Mouse (Mus musculus): Measurements from ENCODE around the gene Kcna7. TPM values are rescaled to one million over a fixed set of nuclear protein-coding genes. Genes with fewer than 3 reads are reported as not detected.
A peak's percentile ranks its signal among the peaks of the same experiment; 100 is the strongest.

Gene Kcna7
- polyA plus RNA-seq, 1 experiment from 2014 or later, result not detected

DNA sequence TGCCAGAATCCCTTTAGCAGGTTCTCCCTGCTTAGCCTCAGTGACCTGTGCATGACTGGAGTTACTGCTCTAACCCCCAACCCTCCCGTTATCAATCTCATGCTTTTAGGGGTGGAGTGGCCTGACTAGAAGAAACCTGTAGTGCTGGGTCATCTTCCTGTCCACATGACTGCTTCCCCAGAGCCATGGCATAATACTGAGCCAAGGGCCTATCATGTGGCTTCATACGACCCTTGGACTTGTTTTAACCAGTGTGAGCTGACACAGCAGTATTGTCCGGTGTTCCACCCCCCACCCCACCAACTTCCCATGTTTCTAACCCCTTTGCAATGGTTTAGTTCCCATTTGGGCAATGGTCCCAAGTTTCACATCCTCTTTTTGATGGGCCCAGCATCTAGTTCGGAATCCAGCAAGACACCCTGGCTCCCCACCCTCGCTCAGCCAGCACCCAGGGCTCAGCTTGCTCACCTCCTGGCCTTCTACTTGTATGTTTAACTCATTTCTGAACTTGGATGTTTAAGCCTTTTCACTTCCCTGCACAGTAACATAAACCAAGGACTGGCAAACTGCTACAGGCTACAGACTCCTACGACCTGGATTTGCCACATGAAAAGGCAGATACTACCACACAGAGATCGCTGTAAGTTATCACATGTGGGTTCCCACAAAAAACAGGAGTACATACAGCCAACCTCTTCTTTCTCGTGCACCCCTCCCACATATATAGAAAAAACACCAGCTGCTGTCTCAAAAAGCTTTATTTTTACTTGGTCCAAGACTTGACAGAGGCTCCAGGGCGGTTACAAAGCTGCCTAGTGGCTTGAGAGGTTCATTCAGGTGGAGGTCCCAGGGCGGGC, 52.0 kb downstream of the Kcna7 start:
- no peaks in the 10 kb centered on the region for H3K9me3 ChIP-seq (ENCODE audit: control insufficient read depth, low read depth, low read length)
- peak overlapping the region; percentile 81 for H3K4me3 ChIP-seq (ENCODE audit: low read depth, low read length)
- no peak overlapping the region; the same call in 1 of the 2 replicates for H3K27ac ChIP-seq (ENCODE audit: low read length)
- no peak for ATAC-seq (ENCODE audit: insufficient number of reproducible peaks, insufficient read depth, low FRiP score, low read depth)
- peaks cover 29% of the 10 kb centered on the region for H3K4me1 ChIP-seq (ENCODE audit: control insufficient read depth, insufficient read depth, low read length)
- no peak overlapping the region; the same call in 1 of the 2 replicates for H3K9ac ChIP-seq (replicated peaks; ENCODE audit: low read depth, low read length)
- H3K27me3 ChIP-seq (ENCODE audit: control insufficient read depth, insufficient read depth, low read length), result no peaks in the 10 kb centered on the region
- 47% methylated on average over 10 of the region's 10 CpGs for WGBS
- peaks cover 27% of the 10 kb centered on the region for H3K36me3 ChIP-seq (ENCODE audit: control insufficient read depth, insufficient read depth, low read length)
- peak overlapping the region; percentile 80 for H3K4me2 ChIP-seq (replicated peaks; ENCODE audit: low read depth, low read length)

DNA sequence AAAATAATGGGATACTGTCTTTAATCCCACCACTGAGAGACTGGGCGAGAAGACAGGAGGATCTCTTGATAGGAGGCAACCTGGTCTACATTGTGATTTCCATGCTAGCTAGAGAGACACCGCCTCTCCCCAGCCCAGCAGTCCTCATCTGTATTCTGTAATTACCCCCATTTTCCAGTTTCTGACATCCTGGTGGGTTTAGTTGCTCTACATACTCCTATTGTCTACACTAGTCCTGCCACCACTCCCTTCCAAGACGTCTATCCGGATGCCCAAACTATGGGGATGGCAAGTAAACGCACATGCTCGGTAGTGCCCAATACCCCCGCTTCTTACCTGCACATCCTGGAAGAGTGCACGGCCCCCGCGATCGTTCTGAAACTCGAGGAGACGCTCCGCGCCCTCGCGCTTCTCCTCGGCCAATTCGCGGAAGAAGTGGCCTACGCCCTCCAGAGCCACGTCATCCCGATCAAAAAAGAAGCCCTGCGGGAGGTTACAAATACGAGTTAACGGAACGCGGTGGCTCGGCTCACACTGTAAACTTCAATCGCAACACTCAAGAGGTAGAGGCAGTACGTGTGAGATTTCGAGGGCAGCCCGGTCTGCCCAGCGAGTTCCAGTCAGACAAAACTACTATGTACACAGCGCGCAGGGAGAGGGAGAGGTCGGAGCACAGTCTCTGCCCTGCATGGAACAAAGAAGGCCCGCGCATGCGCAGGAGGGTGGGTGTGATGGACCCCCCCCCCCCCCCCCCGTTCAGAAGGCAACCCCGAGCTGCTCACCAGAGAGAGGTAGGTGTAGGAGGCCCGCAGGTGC, 53.5 kb downstream of the Kcna7 start:
- 1% methylated on average over 40 of the region's 43 CpGs for WGBS

More for the DNA sequence above, 53.5 kb downstream of the Kcna7 start:
- H3K4me3 ChIP-seq (ENCODE audit: low read depth, low read length), result peak overlapping the region; percentile 81
- peak; percentile 61 for ATAC-seq (ENCODE audit: insufficient number of reproducible peaks, insufficient read depth, low FRiP score, low read depth)
- peak overlapping the region; percentile 91 for H3K27ac ChIP-seq (ENCODE audit: low read length)
- H3K4me2 ChIP-seq (replicated peaks; ENCODE audit: low read depth, low read length), result peak overlapping the region; percentile 80
- H3K27me3 ChIP-seq (ENCODE audit: control insufficient read depth, insufficient read depth, low read length), result no peaks in the 10 kb centered on the region
- peak overlapping the region; percentile 79 for H3K9ac ChIP-seq (replicated peaks; ENCODE audit: low read depth, low read length)
- H3K9me3 ChIP-seq (ENCODE audit: control insufficient read depth, low read depth, low read length), result no peaks in the 10 kb centered on the region
- H3K4me1 ChIP-seq (ENCODE audit: control insufficient read depth, insufficient read depth, low read length), result peaks cover 29% of the 10 kb centered on the region
- H3K36me3 ChIP-seq (ENCODE audit: control insufficient read depth, insufficient read depth, low read length), result peaks cover 29% of the 10 kb centered on the region

Small RNAs within 50 kb of the gene (microRNA-seq; reads per million reads assigned to microRNA genes)
- gene Gm22133, result not detected

Other genes starting within 250 kb of the Kcna7 start
- gene Slc17a7, start 241.7 kb upstream of the Kcna7 start, polyA plus RNA-seq (2014; fragmentation: Nextera tagmentation; extraction: Ambion mirVana), result 0.20 TPM in 1 of 2 replicates, not detected in the other
- not detected in 2 replicates for gene Gfy, start 226.1 kb upstream of the Kcna7 start, polyA plus RNA-seq (2014; fragmentation: Nextera tagmentation; extraction: Ambion mirVana)
- not detected in 2 replicates for gene Pth2, start 224.7 kb upstream of the Kcna7 start, polyA plus RNA-seq (2014; fragmentation: Nextera tagmentation; extraction: Ambion mirVana)
- gene Ccdc155, start 200.8 kb upstream of the Kcna7 start, polyA plus RNA-seq (2014; fragmentation: Nextera tagmentation; extraction: Ambion mirVana), result 0.22 and 0.55 TPM in 2 replicates
- gene Dkkl1, start 193.5 kb upstream of the Kcna7 start, polyA plus RNA-seq (2014; fragmentation: Nextera tagmentation; extraction: Ambion mirVana), result 0.45 and 1.2 TPM in 2 replicates
- 155 and 167 TPM in 2 replicates for gene Tead2, start 189.9 kb upstream of the Kcna7 start, polyA plus RNA-seq (2014; fragmentation: Nextera tagmentation; extraction: Ambion mirVana)
- gene Cd37, start 166.5 kb upstream of the Kcna7 start, polyA plus RNA-seq (2014; fragmentation: Nextera tagmentation; extraction: Ambion mirVana), result 2.2 and 3.5 TPM in 2 replicates
- not detected in 2 replicates for gene Slc6a16, start 164.6 kb upstream of the Kcna7 start, polyA plus RNA-seq (2014; fragmentation: Nextera tagmentation; extraction: Ambion mirVana)
- gene Slc6a21, start 128.1 kb upstream of the Kcna7 start, polyA plus RNA-seq (2014; fragmentation: Nextera tagmentation; extraction: Ambion mirVana), result not detected in 2 replicates
- 18.3 and 23.5 TPM in 2 replicates for gene Trpm4, start 71.9 kb upstream of the Kcna7 start, polyA plus RNA-seq (2014; fragmentation: Nextera tagmentation; extraction: Ambion mirVana)
- 0.78 and 1.8 TPM in 2 replicates for gene Hrc, start 70.4 kb upstream of the Kcna7 start, polyA plus RNA-seq (2014; fragmentation: Nextera tagmentation; extraction: Ambion mirVana)
- 5.2 and 6.1 TPM in 2 replicates for gene Ppfia3, start 38.6 kb upstream of the Kcna7 start, polyA plus RNA-seq (2014; fragmentation: Nextera tagmentation; extraction: Ambion mirVana)
- gene Lin7b, start 35.1 kb upstream of the Kcna7 start, polyA plus RNA-seq (2014; fragmentation: Nextera tagmentation; extraction: Ambion mirVana), result 4.2 and 5.1 TPM in 2 replicates
- gene Snrnp70, start 9.9 kb upstream of the Kcna7 start, polyA plus RNA-seq (2014; fragmentation: Nextera tagmentation; extraction: Ambion mirVana), result 118 and 124 TPM in 2 replicates
- 4.1 and 4.5 TPM in 2 replicates for gene Ntf5, start 8.0 kb downstream of the Kcna7 start, polyA plus RNA-seq (2014; fragmentation: Nextera tagmentation; extraction: Ambion mirVana)
- gene Lhb, start 15.2 kb downstream of the Kcna7 start, polyA plus RNA-seq (2014; fragmentation: Nextera tagmentation; extraction: Ambion mirVana), result 0.52 TPM in 1 of 2 replicates, not detected in the other
- gene Gys1, start 29.2 kb downstream of the Kcna7 start, polyA plus RNA-seq (2014; fragmentation: Nextera tagmentation; extraction: Ambion mirVana), result 32.7 and 35.3 TPM in 2 replicates
- 132 and 135 TPM in 2 replicates for gene Ruvbl2, start 32.4 kb downstream of the Kcna7 start, polyA plus RNA-seq (2014; fragmentation: Nextera tagmentation; extraction: Ambion mirVana)
- 4,275 and 4,681 TPM in 2 replicates for gene Ftl1, start 54.2 kb downstream of the Kcna7 start, polyA plus RNA-seq (2014; fragmentation: Nextera tagmentation; extraction: Ambion mirVana)
- gene Bax, start 61.2 kb downstream of the Kcna7 start, polyA plus RNA-seq (2014; fragmentation: Nextera tagmentation; extraction: Ambion mirVana), result 67.1 and 83.9 TPM in 2 replicates
- 1.7 and 2.9 TPM in 2 replicates for gene Tulp2, start 76.2 kb downstream of the Kcna7 start, polyA plus RNA-seq (2014; fragmentation: Nextera tagmentation; extraction: Ambion mirVana)
- not detected in 2 replicates for gene Gm45808, start 81.2 kb downstream of the Kcna7 start, polyA plus RNA-seq (2014; fragmentation: Nextera tagmentation; extraction: Ambion mirVana)
- 2.7 and 3.4 TPM in 2 replicates for gene Dhdh, start 83.2 kb downstream of the Kcna7 start, polyA plus RNA-seq (2014; fragmentation: Nextera tagmentation; extraction: Ambion mirVana)
- gene Nucb1, start 104.8 kb downstream of the Kcna7 start, polyA plus RNA-seq (2014; fragmentation: Nextera tagmentation; extraction: Ambion mirVana), result 199 TPM in 2 replicates
- gene Ppp1r15a, start 120.6 kb downstream of the Kcna7 start, polyA plus RNA-seq (2014; fragmentation: Nextera tagmentation; extraction: Ambion mirVana), result 12.7 and 18.3 TPM in 2 replicates
- gene Plekha4, start 120.7 kb downstream of the Kcna7 start, polyA plus RNA-seq (2014; fragmentation: Nextera tagmentation; extraction: Ambion mirVana), result 1.5 and 2.6 TPM in 2 replicates
- gene Hsd17b14, start 149.2 kb downstream of the Kcna7 start, polyA plus RNA-seq (2014; fragmentation: Nextera tagmentation; extraction: Ambion mirVana), result 1.8 and 1.9 TPM in 2 replicates
- gene Bcat2, start 164.5 kb downstream of the Kcna7 start, polyA plus RNA-seq (2014; fragmentation: Nextera tagmentation; extraction: Ambion mirVana), result 61.6 and 63.4 TPM in 2 replicates
- gene Fgf21, start 209.8 kb downstream of the Kcna7 start, polyA plus RNA-seq (2014; fragmentation: Nextera tagmentation; extraction: Ambion mirVana), result 0.36 and 0.55 TPM in 2 replicates
- 0.63 and 0.78 TPM in 2 replicates for gene Fut1, start 211.6 kb downstream of the Kcna7 start, polyA plus RNA-seq (2014; fragmentation: Nextera tagmentation; extraction: Ambion mirVana)
- gene Izumo1, start 216.2 kb downstream of the Kcna7 start, polyA plus RNA-seq (2014; fragmentation: Nextera tagmentation; extraction: Ambion mirVana), result 0.23 and 0.62 TPM in 2 replicates
- gene Rasip1, start 221.8 kb downstream of the Kcna7 start, polyA plus RNA-seq (2014; fragmentation: Nextera tagmentation; extraction: Ambion mirVana), result 6.2 and 7.8 TPM in 2 replicates
- gene Mamstr, start 234.3 kb downstream of the Kcna7 start, polyA plus RNA-seq (2014; fragmentation: Nextera tagmentation; extraction: Ambion mirVana), result 7.2 TPM in 2 replicates